Mouse (Mus musculus) neutrophil, adult 59 days (primary cell): ENCODE data around the gene 1700001O22Rik. TPM values are rescaled to one million over a fixed set of nuclear protein-coding genes. Genes with fewer than 3 reads are reported as not detected.

ENCODE experiments used
- total RNA-seq, 2 experiments: library from RNA; stranded (reverse); gene quantifications; 1 replicate in 1 of 2; 2 replicates in 1 of 2; pipeline ENCODE4 v1.2.4; 2023

The 1700001O22Rik gene
- not detected for total RNA-seq

DNA sequence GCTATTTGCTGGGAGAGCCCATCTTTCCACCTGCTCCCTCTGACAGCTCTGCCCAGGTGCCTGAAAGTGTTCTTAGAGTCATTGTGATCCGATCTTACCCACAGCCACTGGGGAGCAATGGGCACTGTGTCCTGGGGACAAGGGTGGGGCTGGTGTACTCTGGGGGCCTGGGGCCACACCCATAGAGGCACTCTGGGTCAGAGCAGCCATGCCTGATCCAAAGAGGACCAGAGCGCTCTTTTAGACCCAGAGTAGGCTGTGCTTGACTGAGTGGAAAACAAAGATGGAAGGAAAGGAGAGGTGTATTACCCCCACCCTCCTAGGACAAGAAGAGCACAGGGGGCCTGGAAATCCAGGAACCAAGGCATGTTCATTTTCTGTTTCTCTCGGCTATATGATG is at the start of gene 1700001O22Rik:
TSS of gene 1700001O22Rik (minus strand) at position 58 of the 400 bp plus-strand sequence.

DNA sequence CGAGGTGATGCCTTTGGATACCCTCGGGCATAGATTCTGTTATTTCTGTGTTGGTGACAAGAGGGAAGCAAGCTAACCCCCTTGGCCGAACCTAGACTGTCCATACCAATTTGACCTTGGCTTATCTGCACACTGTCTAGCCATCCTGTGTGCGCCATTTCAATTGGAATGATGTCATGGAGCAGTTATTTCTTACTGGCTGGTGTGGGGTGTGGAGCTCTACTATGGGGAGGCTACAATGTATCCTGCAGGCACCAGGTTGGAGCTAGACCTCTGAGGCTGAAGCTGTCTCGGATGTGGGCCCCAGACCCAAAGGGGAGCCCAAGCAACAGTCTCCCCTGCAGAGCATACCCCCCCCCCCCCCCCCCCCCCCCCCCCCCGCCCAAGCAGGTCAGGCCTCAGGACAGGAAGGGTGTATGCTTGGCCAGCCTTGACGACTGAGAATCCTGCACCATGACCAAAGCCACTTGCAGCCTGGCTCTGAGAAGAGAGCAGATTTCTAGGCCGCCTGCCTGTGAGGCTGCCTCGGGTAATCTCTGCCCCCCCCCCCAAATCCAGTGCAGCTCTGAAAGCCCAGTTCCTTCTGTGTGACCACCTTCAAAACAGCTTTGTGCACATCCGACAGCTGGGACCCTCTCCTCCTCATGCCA is 31.0 kb upstream of the 1700001O22Rik start, which contains the start of gene Prrx2:
TSS of gene Prrx2 (plus strand) at position 600 of the 650 bp plus-strand sequence.

DNA sequence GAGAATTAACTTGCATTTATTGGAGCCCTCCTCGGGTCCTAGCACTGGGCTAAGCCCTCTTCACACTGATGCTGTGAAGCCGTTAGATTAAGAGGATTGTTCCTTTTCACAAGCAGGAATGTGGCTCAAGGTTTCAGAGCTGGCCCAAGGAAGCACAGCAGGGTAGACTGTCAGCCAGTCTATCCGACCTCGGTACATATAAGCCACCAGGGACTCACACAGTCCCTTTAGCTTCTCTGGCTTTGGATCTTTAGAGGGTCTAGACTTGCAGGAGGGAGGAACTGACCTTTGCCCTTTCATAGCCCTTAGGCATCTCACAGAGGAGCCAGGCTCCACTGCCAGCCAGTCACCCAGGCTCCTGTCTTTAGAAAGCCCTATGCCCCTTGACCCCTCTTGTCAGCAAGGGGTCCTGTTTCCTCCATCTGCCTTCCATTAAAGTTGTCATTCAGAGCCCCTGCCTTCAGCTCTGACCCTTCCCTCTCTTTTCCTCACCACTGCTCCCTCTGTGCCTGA is 26.9 kb upstream of the 1700001O22Rik start, which contains the start of gene Asb6:
TSS of gene Asb6 (minus strand) at position 51 of the 513 bp plus-strand sequence.

DNA sequence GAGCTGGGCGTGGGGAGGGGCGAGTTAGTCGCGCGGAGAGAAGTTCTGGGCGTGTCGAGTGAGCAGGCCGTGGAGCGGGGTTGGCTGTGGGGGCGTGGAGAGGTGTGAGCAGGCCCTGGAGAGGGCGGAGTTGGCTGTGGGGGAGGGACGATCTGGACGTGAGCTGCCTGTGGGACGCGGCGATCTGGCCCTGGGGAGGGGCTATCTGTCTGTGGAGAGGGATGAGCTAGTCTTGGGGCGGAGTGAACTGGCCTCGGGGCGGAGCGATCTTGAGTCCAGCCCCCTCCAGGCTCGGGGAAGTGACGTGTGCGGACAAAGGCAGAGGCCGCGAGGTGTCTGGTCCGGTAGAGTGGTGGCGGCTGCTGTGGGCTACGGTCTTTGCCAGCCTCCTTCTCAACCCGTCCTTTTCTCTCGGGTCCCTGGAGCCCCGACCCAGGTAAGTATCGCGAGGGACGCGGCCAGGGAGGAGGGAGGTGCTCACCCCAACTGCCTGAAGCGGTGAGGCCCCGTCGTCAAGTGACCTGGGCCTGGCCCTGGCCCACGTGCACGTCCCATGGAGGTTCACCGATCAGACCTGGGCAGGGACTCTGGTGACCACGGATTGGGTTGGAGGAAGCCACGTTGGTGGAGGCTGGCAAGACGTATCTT is 4.3 kb upstream of the 1700001O22Rik start, which contains the start of gene Ntmt1:
TSS of gene Ntmt1 (plus strand) at position 179 of the 648 bp plus-strand sequence.

Other genes starting within 250 kb of the 1700001O22Rik start
- gene Cstad, start 208.6 kb downstream of the 1700001O22Rik start, total RNA-seq, result under 1 TPM in 1 of 2 experiments, not detected in 1; 0.64 TPM
- 10 to 100 TPM; 14.3 to 14.7 TPM for gene Ntmt1, start 4.2 kb upstream of the 1700001O22Rik start, total RNA-seq
- 10 to 100 TPM; 26.0 to 28.5 TPM for gene Asb6, start 26.7 kb upstream of the 1700001O22Rik start, total RNA-seq
- gene Prrx2, start 31.3 kb upstream of the 1700001O22Rik start, total RNA-seq, result under 1 TPM in 1 of 2 experiments, not detected in 1; 0.35 TPM
- gene Ptges, start 126.2 kb upstream of the 1700001O22Rik start, total RNA-seq, result 10 to 100 TPM; 13.4 to 13.9 TPM
- gene Tor1b, start 149.3 kb upstream of the 1700001O22Rik start, total RNA-seq, result 10 to 100 TPM; 40.6 to 43.1 TPM
- 10 to 100 TPM; 76.0 to 88.5 TPM for gene Tor1a, start 164.3 kb upstream of the 1700001O22Rik start, total RNA-seq
- gene BC005624, start 178.5 kb upstream of the 1700001O22Rik start, total RNA-seq, result 10 to 100 TPM; 56.5 to 68.0 TPM
- 1 to 10 TPM; 3.6 to 6.8 TPM for gene Usp20, start 178.6 kb upstream of the 1700001O22Rik start, total RNA-seq